Mouse (Mus musculus) frontal cortex, postnatal 10 days (tissue): Measurements from ENCODE around the gene Ilk.
"Not testable (repeated sequence)": the region's sequence is repeated elsewhere in the genome, so short reads cannot be mapped to it uniquely, and the experiment has no call there.

Experiments used
- DNase-seq, 2 experiments: peaks; one replicate each; pipeline ENCODE4 v3.0.0; 2022; ENCODE audit warnings: low spot score in 2 of 2, mixed read lengths in 1 of 2

Ilk gene

DNA sequence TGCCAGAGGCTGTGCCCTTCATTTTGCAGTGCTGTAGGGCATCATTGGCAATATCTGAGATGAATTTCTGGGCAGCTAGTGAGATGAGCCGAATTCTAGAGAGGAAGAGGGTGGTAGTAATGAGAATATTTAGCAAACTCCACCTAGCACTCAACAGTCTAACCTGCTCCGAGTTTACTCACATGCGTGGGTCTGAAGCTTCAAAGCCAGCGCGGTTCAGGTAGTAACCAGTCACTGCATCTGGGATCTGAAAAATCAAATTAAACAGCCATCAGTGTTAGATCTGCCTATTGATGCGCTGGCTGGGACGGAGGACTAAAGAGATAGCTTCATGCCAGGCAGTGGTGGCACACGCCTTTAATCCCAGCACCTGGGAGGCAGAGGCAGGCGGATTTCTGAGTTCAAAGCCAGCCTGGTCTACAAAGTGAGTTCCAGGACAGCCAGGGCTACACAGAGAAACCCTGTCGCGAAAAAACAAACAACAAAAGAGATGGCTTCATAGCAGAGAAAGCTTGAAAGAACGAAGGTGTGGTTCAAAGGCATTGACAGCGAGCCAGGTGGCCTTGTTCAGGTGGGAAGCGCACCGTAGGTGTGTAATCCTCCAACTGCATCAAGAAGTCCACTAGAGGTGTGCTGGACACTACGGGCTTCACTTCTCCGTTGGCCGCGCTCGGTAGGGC is 7.0 kb downstream of the Ilk start:
- not testable (repeated sequence) for DNase-seq

DNA sequence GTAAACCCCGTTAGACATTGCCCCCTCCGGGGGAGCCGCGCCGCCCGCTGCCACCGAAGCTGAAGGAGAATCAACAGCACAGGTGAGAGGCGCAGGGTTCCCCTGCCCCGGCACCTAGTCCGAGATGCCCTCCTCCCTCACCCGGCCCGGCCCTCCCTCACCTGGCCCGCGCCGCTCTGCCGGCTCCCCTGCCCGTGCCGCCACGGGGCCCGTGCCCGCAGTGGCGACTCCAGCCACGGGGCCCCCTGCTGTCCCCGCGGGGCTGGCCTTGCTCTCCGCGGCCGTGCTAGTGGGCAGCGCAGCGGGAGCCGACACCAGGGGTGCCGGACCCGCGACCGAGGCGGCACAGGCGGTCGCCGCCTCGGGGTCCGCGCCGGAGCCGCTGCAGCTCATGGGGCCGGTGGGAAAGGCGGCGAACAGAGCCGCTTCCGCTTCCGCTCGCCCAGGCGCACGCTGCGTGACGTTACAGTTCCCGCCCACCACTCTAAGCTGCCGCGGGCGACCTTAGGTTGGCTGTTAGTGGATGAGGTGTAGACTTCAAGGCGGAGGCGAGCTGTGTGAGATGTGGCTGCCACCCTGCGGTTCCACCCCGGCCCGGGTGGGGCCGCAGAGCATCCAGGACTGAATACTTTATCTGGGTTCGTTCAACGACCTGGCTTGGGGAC is 7.7 kb downstream of the Ilk start, which contains the start of gene Taf10:
Gene Taf10 (minus strand): TSS at position 436 of the 665 bp plus-strand sequence.
- peak; percentile 78 to 86 for DNase-seq

DNA sequence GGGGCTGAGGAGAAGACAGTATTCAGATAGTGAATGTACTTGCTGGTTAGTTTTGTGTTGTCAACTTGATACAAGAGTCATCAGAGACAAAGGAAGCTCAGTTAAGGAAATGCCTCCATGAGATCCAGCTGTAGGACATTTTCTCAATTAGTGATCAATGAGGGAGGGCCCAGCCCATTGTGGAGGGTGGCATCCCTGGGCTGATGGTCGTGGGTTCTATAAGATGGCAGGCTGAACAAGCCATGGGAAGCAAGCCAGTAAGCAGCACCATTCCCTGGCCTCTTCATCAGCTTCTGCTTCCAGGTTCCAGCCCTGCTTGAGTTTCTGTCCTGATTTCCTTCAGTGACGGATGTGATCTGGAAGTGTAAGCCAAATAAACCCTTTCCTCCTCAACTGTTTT is 11.4 kb downstream of the Ilk start:
- no peak for DNase-seq

DNA sequence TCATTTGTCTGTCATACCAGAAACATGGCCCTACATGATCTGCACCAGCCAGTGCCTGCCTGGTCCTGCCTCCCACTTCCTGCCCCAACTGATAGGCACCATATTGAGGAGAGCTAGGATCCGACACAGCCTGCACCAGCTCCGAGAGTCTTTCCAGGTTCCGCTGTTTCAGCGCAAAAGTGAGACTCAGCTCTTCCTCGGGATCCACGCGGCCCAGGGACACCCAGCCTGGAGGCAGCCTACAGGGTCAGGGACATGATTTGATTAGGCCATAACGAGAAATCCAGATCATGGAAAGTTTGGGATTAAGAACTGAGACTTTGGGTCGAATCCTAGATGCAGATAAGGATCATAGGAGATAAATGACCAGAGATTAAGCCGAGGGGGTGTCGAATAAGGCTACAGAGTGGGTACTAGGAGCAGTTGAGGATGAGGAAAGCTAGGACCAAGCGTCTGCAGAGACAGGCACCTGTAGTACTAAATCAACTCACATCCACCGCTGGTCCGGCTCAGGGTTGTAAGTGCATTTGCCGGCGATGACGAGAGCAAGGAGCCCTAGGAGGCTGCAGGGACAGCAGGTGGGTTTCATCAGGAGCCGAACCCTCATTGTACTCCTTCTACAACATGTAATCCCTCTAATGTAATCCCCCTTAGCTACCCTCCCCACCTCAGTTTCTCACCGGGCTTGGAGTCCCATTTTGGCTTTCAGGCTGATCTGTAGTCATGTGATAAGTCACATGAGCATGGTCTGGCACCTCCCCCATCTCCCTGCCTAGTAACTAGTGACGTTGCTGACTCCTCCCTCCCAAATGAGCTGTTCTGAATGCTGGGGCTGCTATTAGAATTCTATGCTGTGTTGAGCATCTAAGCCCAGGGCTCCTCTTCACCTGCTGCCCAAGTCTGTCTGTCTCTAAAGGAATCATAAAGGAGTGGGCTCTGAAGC is 15.4 kb downstream of the Ilk start, which contains the start of gene Tpp1:
Gene Tpp1 (minus strand): TSS at position 745 of the 943 bp plus-strand sequence.
- peak; percentile 90 to 94 for DNase-seq

DNA sequence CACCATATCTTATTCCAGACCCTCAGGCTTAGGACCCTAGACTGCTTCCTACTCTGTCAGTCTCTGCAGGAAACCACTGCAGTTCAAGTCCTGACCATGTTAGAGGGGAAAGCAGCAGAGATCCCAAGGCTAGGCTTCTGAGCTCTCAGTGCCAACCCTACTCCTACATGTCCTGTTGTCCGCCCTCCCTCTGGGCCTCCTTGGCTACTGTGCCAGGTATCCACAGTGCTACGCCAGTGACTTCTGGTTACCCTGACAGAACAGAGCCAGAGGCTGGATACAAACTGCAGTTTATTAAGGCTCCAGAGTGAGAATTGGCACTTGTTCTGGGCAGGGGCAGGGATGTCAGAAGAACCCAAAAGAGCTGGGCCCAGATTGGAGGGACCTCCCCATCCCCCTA is 16.3 kb downstream of the Ilk start:
- no peak for DNase-seq

DNA sequence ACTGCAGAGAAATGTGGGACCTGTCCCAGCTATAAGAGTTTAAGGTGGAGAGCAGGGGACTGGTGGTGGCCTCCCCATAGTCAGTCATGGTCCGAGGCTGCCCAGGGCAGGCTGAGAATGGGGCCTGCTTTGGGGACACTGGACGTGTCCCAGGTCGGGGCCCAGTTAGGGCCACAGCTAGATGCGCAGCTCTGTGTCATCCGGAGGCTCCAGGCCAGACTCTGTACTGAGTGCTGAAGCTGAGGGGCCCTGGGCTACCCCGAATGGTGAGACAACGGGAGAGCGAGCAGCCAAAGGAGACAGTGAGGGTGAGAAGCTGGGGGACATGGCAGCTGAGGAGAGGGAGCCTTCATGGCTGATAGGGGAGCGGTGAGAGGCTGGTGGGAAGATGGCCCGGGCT is 16.9 kb downstream of the Ilk start:
- no peak for DNase-seq

DNA sequence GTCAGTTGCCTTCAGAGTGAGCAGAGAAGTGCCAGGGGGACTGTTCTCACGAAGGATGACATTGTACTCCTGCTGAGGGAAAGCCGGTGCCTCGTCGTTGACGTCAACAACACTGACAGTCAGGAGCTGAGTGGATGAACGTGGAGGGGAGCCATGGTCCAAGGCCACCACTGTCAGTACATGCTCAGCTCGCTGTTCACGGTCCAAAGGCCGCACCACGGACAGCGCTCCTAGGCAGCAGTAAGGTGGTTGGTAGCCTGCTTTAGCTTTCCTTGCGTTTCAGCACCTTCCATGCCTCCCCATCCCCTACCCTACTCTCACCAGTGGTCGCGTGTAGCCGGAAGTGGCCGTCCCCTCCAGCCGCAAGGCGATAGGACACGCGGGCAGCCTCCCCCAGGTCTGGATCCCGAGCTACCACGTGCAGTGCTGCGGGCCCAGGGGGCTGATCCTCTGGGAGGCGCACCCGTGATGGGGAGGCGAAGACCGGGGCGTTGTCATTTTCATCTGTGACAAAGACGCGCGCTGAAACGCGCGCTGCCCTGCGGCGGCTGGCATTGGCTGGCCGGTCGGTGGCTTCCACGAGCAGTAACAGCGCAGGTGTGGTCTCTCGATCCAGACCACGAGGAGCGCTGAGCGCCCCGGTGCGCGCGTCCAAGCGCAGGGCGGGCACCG is 25.6 kb downstream of the Ilk start:
- no peak for DNase-seq

DNA sequence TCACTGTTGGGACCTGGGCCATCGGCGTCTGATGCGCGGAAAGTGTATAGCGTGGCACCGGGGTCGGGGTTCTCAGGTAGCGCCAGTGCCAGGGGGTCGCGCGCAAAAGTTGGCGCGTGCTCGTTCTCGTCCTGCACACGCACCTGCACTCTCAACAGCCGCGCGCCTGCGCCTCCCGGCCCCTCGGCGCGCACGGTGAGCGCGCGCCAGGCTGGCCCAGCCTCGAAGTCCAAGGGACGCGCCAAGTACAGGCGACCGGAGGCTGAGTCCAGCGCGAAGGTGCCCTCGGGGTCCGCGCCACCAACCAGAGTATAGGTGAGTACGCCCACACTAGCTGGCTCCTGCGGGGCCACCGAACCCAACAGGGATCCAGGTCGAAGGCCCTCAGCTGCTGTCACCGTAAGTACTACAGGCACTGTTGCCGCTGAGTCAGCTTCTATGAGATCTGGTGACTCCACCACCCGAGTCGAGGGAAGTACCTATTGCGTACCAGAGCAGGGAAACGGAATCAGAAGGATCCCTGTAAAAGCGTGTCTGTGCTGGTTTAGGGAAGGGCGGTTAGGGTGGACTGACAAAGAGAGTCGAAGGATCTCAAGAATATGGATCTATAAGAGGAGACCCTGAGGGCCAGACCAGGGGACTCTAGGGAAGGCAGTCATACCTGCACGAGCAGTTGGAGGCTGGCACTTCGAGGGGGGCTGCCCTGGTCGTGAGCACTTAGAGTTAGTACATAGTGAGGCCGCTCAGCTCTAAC is 26.3 kb downstream of the Ilk start:
- DNase-seq = no peak

DNA sequence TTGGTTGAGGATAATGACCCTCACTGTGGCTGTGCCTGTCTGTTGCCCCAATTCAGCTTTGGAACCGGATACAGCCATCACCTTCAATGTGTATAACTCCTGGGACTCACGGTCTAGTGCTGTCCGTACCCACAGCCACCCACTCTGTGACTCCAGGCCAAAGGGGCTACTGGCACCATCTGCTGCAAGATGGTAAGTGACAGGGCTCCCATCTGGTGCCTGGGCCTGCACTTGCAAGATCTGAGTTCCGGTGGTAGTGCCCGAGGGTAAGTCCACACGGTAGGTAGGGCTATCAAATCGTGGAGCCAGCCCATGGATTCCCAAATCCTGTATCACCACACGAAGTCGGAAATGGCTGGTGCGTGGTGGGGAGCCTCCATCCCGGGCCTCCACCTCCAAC is 27.9 kb downstream of the Ilk start:
- no peak for DNase-seq

DNA sequence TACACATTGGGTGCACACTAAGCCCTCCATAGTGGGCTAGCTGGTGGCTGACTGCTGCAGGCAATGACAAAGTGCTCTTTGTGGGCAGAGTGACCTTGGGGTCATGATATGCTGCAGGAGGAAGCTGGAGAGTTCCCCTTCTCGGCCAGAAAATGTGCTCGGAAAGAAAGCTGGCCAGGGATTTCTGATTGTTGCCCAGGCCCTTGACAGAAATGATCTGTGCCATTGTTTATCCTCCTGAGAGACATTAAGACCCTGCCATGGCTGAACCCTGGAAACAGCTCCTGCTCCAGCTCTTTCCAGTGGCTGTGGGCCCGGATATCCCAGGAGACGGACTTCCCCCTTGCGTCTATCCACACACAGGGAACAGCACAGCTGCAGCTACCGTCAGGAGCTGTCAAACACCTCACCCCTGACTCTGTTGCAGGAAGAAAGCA is 31.4 kb downstream of the Ilk start:
- DNase-seq = no peak

DNA sequence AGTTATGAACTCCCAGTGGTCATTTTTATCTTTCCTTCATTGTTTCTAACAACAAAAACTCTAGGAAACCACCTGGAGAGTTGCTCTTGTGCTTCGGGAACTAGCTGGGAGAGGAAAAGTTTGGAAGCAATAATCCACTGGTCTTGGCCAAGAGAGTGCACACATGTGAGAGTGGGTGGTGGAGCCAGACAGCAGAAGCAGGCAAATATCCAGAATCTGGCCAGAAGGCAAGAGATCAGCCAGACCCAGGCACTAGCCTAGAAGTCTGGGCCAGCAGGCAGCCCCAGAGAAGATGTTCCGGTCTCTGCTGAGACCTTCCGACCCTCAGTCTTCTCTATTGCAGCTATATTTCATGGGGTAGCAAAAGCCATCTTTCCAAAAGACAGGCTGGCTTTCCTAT is 33.6 kb downstream of the Ilk start:
- no peak for DNase-seq

DNA sequence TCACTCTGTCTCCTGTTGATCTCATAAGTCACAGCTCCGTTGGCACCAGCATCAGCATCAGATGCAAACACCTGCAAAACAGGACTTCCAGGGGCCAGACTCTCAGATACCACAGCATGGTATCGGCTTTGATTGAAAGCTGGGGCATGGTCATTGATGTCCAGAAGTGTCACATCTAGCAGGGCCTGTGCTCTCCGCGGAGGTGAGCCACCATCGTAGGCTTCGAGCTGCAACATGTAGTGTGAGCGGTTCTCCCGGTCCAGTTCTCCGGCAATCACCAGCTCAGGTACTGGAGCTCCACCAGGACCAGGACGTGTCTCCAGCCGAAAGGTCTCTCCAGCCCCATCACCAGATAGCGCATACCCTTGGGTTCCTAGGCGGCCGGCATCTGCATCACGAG is 35.9 kb downstream of the Ilk start:
- DNase-seq = no peak

DNA sequence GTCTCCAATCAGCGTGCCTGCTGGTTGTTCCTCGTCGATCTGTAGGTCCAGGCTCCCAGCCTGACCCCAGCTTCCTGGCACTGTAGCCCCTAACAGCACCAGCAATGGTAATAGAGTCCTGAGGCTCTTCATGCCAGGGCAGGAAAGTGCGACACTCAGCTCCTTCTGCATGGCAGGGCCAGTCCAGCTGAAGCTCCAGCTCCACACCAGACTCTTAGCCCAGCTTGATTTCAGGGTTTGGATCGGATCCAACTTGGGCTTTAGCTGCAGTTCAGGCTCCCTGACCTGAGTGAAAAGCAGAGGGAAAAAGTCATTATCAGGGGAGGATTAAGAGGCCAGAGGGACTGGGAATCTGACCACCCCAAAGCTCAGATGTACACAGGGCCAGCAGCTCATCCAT is 36.6 kb downstream of the Ilk start:
- DNase-seq = no peak

DNA sequence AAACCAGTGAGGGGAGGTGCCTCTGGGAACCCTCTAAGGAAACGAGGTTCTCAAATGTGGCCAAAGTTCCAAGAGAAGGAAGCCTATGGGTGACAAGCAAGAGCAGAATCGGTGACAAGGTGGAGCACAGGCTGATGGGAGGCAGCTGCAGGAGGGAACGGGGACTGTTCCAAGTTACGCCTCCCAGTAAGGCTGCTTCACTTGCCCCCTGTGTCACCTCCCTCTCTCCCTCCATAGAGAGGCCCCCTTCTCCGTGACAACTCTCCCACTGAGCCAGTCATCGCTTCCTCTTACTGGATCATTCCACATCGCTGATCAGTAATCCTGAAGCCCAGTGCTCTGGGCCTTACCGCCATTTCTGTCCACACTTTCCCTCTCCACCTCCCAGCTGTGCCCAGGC is 38.3 kb downstream of the Ilk start:
- DNase-seq = no peak

DNA sequence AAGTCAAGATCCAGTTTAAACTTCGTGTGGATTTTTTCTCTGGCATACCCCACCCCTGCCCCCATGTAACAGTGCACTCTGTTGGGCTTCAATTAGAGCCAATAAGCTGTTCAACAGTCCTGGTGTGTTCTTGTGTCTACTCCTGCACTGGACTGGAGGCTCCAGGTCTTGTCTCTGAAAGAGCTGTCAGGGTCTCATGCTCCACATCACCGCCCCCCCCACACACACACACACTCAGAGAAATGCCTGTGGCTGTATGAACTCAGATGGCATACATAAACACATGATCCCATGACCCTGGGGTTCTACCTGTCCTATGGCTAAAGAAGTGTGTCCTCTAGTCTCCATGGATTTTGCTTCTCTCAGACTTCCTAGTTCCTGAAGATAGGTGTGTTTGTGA is 39.6 kb downstream of the Ilk start:
- no peak for DNase-seq

DNA sequence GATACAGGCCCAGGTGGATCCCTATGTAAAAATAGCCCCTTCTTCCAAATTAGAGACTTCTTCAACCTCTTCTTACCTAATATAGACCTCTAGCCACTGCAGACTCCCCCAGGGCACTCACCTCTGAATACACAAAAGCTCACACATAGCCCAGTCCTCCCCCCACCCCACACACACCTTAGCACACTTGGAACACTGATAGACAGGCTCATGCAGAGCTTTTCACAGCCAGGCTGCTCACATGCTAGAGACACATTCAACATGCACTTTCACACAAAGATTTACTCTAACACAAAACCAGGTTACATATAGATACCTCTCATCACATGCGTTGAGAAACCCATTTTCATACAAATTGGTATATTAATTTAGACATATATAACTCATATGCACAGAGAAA is 40.9 kb downstream of the Ilk start:
- DNase-seq = no peak

DNA sequence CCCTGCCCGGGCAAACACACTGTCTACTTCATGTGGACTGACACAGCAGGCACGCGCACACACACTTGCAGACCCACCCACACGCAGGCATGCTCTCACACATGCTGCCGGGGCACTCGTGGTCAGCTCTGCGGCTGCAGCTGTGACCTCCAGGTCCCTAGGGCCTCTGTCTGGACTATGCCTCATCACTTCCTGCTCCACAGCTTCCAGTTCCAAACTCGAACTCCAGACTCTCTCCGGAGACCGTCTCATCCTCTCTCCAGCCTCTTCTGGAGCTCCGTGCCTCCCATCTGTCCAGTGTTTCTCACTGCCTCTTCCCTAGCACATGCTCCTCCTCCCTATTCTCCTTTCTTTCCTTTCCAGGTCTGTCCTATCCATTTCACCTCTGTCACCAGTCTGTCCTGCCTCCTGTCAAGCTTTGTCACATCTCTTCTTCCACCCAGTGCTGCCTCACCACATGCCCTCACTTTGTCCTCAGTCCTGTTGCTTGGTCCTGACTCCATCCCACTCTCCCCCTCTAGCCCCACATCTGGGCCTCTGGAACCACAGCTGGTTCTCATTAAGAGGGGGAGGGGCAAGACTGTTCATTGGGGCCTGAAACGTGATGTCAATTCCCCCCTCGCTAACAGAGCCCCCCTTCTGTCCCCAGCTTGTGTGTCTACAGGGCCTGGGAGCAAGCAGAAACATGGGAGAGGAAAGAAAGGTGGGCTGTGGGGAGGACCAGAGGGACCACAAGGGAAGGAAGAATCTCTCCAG is 41.6 kb downstream of the Ilk start:
- no peak for DNase-seq

DNA sequence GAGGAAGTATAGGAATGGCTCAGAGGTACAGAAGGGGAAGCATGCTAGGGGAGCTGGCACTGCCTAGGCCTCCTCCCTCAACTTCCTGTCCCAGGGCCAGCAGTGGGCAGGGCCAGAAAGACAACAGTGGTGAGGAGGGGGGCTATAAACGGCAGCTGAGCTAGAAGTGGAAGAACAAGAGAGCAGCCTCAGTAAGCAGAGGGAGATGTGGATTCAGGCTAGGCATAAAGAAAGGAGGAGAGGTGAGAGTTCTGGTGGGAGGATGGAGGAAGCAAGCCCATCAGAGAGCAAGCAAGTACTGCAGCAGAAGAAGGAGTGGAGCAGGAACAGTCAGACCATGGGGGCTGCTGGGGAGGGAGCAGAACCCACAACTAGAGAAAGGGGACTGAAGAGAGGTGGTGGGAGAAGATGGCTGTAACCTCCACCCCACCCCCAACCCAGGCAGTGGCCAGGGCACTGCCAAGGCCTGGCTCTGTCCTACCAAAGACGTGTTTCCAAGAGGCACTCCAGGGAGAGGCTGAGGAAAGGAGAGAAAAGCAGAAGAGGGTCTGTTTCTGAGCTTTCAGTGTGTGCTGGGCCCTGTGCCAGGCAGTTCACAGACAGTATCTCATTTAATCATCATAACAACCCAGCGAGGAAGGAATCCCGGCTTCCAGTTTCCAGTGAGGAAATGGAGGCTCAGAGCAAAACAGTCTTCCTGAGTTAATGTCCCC is 42.3 kb downstream of the Ilk start:
- DNase-seq = no peak

DNA sequence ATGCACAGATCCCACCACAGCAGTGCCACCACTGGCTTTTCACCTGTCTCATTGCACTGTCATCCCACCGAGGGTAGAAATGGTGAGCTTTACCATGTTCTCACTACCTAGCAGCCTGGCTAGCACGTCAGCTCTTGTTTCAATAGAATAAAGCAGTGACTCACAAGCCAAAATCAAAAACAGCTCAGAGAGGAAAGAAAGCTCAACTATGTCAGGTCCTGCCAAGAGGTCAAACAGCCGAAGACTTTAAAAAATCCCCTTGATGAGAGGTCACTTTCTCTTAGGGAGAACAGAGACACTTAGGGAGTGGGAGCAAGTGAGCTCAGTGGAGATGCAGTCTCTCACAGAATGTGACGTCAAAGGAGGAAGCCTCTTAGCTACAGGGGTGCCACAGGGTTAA is 47.5 kb downstream of the Ilk start:
- no peak for DNase-seq

DNA sequence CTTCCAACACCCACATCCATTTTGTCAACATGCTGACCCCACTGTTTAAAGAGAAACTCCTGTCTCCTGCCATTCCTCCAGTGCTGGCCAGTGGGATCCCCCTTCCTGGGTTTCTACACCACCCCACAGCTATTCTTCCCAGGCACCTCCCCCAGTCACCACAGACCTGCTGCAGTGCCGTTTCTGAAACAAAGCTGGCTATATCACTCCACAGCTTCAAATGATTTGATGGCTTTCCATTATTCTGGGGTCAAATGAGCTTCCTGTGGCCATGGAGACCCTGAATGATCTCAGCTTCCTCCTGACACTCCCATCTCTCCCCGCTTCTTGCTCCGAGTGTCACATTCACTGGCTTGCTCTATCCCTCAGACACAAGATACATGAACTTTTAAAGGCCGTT is 48.2 kb downstream of the Ilk start:
- DNase-seq = no peak
